Mouse (Mus musculus) ES-Bruce4 (cell line): ENCODE measurements around the gene Fmn2.

ENCODE experiments used
- CTCF ChIP-seq: IDR thresholded peaks from one replicate; pipeline ENCODE4 v1.8.1; 2011; ENCODE audit warnings: low read depth, low read length
- POLR2A ChIP-seq: IDR thresholded peaks from one replicate; pipeline ENCODE4 v1.8.1; 2011; ENCODE audit warnings: low read length; ENCODE audit not compliant: insufficient read depth

DNA sequence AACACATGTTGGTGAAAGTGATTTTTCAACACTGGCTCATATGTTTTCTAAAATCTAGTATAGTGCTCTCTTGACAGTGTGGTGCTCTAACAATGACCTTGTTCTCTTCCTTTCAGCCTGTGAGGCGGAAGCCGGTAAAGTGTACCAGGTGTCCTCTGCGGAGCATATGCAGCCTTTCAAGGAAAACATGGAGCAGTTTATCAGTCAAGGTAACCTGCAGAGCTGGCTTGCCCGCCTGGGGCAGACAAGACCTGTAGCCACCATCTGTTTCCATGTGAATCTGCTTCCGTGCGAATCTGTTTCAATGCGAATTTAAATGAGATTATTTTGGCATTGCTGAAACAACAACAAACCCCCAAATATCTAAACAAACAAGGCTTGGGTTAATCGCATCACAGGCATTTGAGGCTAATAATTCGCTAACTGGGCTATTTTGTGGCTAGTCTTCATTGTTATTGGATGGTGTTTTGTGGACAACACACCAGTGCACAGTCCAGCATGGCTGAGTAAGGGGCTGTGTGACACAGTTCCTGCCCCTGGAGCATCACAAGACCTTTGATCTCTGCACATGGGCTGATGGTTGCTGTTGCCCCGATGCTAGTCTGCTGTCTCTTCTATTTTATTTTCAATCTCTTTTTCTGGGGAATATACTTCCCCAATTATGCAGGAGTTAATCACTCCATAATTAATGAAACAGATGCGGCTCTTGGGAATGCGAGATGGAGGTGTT lies 218.3 kb downstream of the Fmn2 start:
- TF ChIP-seq CTCF (no peak), POLR2A (no peak)
